Mouse (Mus musculus) midbrain, embryonic 13.5 days (tissue): ENCODE measurements around the gene Pilra. TPM values are rescaled to one million over a fixed set of nuclear protein-coding genes. Genes with fewer than 3 reads are reported as not detected.
"Not testable (repeated sequence)": the region's sequence is repeated elsewhere in the genome, so short reads cannot be mapped to it uniquely, and the experiment has no call there.

Source experiments
- ATAC-seq: fragments of 200-750 bp; cut with Nextera tagmentation; 2 replicates; pipeline ENCODE4 v1.8.0; 2017; ENCODE audit warnings: mild to moderate bottlenecking, moderate TSS enrichment, moderate library complexity
- H3K27ac ChIP-seq: fragments of 300-500 bp; sonication (generic); 2 replicates; pipeline ENCODE4 v1.5.1; 2015; ENCODE audit warnings: inconsistent platforms, mild to moderate bottlenecking, moderate library complexity
- H3K27me3 ChIP-seq: fragments of 300-500 bp; sonication (generic); 2 replicates; pipeline ENCODE4 v1.6.1; 2015; ENCODE audit warnings: mild to moderate bottlenecking, inconsistent platforms
- H3K36me3 ChIP-seq: fragments of 300-500 bp; sonication (generic); 2 replicates; pipeline ENCODE4 v1.6.1; 2015; ENCODE audit warnings: mild to moderate bottlenecking, inconsistent platforms
- H3K4me1 ChIP-seq: fragments of 300-500 bp; sonication (generic); replicated peaks from 2 replicates; pipeline ENCODE4 v1.6.1; 2015; ENCODE audit warnings: inconsistent platforms
- H3K4me2 ChIP-seq: fragments of 300-500 bp; sonication (generic); replicated peaks from 2 replicates; pipeline ENCODE4 v1.6.1; 2015; ENCODE audit warnings: moderate library complexity, mild to moderate bottlenecking, inconsistent platforms
- H3K4me3 ChIP-seq: fragments of 300-500 bp; sonication (generic); replicated peaks from 2 replicates; pipeline ENCODE4 v1.5.1; 2015; ENCODE audit warnings: mild to moderate bottlenecking, inconsistent platforms
- H3K9ac ChIP-seq: fragments of 300-500 bp; sonication (generic); replicated peaks from 2 replicates; pipeline ENCODE4 v1.6.1; 2015; ENCODE audit warnings: mild to moderate bottlenecking, inconsistent platforms
- H3K9me3 ChIP-seq: fragments of 300-500 bp; sonication (generic); 2 replicates; pipeline ENCODE4 v1.6.1; 2016; ENCODE audit warnings: mild to moderate bottlenecking, inconsistent platforms
- WGBS: fragments of 180-500 bp; shearing (Covaris S2); methylation state at CpG from one replicate; pipeline ENCODE4 v1.1.7; 2015; 5-methylcytosine and 5-hydroxymethylcytosine counted together
- polyA plus RNA-seq: library from polyadenylated mRNA; unstranded; fragments of >200 nt; fragmentation: Nextera tagmentation; extraction: Ambion mirVana; gene quantifications from 2 replicates; pipeline ENCODE4 v1.2.1, GENCODE M21; 2015

Gene Pilra
- polyA plus RNA-seq, 1 experiment from 2014 or later = 0.42 TPM

DNA sequence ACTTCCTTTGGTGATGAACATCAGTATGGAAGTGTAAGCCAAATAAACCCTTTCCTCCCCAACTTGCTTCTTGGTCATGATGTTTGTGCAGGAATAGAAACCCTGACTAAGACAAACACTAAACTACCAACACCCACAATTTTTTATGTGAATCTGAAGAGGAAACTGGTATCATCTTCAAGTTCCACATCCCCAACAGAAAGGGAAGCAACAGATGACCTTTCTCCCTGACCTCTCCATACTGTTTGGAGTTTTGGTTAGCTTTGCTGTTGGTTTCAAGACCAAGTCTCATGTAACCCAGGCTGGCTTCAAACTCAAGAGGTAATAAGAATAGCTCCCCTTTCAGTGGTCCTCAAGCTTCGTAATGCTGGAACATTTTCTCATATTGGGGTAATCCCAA, 14.2 kb upstream of the Pilra start:
- ATAC-seq, H3K36me3 ChIP-seq, H3K9me3 ChIP-seq, H3K27me3 ChIP-seq, H3K27ac ChIP-seq, H3K4me3 ChIP-seq, H3K4me2 ChIP-seq, H3K4me1 ChIP-seq, H3K9ac ChIP-seq: not testable (repeated sequence)
- 84% methylated on average over 1 of the region's 1 CpGs for WGBS

DNA sequence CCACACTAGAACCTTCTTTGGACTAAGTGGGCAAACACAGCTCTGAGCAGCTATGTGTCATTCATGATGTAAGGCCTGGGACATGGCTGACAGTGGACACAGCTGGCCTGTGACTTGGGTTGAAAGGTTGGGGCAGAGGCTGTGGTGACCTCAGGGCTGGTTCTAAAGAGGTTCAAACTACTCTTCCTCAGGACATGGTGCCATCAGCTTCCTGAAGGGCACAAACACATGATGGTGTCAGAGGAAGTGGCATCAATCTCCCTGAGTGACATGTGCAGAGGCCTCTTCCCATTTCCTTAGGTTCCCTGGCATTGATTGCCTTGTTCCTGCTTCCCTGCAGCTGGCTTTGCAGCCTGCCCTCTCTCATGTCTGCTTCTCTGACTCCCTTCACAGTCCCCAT, 1.0 kb upstream of the Pilra start:
- H3K27ac ChIP-seq, H3K9me3 ChIP-seq, H3K4me1 ChIP-seq, H3K4me2 ChIP-seq, H3K4me3 ChIP-seq, ATAC-seq, H3K36me3 ChIP-seq, H3K9ac ChIP-seq, H3K27me3 ChIP-seq: not testable (repeated sequence)

DNA sequence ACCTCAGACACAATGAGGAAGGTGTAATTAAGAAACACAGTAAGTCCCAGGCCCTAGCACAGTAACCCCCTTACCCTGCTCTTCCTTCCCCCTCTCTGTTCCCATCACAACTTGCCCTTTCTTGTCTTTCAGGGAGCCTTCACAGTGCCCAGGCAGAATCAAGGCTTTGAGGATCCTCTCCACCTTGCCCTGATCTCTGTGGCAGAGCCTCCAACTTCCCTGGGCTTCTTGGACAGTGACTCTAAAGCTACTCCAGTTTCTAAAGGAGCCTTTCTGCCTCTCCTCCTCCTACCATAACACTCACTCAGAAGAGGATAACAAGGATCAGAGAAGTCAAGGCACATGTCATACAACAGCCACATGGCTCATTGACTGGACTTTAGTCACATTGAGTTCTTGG, 530 bp upstream of the Pilra start:
- no peak overlapping the region for H3K4me2 ChIP-seq
- H3K27me3 ChIP-seq = no peaks in the 10 kb centered on the region
- no peak overlapping the region for H3K27ac ChIP-seq
- no peak for ATAC-seq
- no peak overlapping the region for H3K4me3 ChIP-seq
- H3K36me3 ChIP-seq = no peaks in the 10 kb centered on the region
- no peaks in the 10 kb centered on the region for H3K9me3 ChIP-seq
- H3K9ac ChIP-seq = no peak overlapping the region
- no peaks in the 10 kb centered on the region for H3K4me1 ChIP-seq

DNA sequence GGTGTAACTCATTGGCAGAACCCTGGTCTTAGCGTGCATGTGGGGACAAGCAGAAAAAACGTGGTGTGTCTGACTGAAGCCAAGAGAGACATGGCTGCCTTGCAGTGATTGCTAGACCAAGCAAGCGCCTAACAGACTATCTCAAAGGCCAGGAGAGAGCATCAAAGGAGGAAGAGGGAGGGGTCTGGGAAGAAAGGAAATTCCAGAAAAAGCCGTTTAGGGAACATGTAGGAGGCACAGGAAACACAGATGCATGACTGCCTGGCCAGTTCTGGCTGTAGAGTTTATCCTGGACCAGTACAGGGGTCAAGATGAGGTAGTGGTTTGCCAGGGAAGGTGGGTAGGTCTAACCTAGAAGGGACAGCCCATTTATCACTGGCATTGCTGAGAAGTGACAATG, 2.6 kb downstream of the Pilra start:
- H3K9me3 ChIP-seq = no peaks in the 10 kb centered on the region
- H3K27ac ChIP-seq = no peak overlapping the region
- ATAC-seq = no peak
- no peaks in the 10 kb centered on the region for H3K27me3 ChIP-seq
- 61% methylated on average over 4 of the region's 4 CpGs for WGBS
- no peaks in the 10 kb centered on the region for H3K4me1 ChIP-seq
- no peak overlapping the region for H3K9ac ChIP-seq
- no peak overlapping the region for H3K4me3 ChIP-seq
- H3K36me3 ChIP-seq = no peaks in the 10 kb centered on the region
- H3K4me2 ChIP-seq = no peak overlapping the region

DNA sequence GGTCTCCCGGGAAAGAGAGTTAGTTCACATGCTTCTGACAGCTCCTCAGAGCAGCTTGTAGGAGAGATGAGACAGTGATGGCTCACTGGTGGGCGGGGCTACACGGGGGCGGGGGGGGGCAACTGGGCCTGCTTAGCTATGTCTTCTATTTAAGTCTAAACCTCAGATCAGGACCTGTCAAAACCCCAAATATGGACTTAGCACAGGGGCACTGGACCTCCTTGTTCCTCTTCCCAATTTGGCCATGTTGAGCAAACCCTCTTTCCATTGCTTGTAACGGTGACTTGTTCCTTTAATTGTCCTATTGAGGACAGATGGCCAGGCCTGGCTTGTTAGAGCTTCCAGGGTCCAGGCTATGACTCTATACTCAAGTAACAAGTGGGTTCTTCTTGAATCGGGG, 4.6 kb downstream of the Pilra start:
- Histone ChIP-seq H3K4me1 (no peaks in the 10 kb centered on the region), H3K4me2 (no peak overlapping the region), H3K4me3 (no peak overlapping the region), H3K27me3 (no peaks in the 10 kb centered on the region), H3K9ac (no peak overlapping the region), H3K27ac (no peak overlapping the region), H3K9me3 (no peaks in the 10 kb centered on the region), H3K36me3 (no peaks in the 10 kb centered on the region)
- WGBS = 82% methylated on average over 6 of the region's 6 CpGs
- no peak for ATAC-seq

DNA sequence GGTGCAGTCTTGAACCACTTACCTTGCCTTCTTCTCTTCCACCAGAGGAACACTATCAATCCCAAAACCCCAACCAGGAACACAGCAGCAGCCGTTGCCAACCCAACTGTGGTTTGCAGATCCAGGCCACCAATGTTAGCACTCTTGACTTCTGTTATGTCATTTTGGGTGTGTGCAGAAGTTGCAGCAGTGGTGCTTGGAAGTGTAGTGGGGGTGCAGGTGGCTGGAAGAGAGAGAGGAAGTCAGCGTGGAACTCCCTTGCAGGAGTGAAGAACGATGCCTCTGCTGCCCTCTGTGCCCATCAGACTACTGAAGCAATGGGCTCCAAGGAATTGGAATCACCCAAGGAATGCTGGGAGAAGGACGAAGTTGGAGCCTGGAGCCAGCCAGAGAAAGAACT, 5.0 kb downstream of the Pilra start:
- 91% methylated on average over 4 of the region's 4 CpGs for WGBS
- H3K36me3 ChIP-seq = no peaks in the 10 kb centered on the region
- H3K4me3 ChIP-seq = no peak overlapping the region
- no peaks in the 10 kb centered on the region for H3K9me3 ChIP-seq
- H3K4me2 ChIP-seq = no peak overlapping the region
- H3K4me1 ChIP-seq = no peaks in the 10 kb centered on the region
- H3K27me3 ChIP-seq = no peaks in the 10 kb centered on the region
- H3K9ac ChIP-seq = no peak overlapping the region
- H3K27ac ChIP-seq = no peak overlapping the region
- ATAC-seq = no peak

DNA sequence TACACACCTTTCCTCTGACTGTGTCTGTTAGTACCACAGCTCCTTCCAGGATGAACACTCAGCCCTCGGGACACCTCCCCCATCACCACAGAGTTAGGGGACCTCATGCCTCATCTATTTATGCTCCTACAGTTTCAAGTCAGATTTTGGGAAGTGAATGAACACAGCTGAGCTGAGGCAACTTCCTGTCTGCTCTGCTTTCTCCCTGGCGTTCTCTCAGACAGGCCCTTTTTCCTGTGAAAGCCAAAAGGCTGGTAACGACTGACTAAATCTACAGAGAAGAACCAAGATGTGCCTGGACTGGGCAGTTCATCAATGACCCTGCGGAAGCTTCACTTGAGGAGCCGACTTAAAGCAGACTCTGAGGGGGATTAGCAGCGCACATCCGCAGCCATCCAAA, 5.8 kb downstream of the Pilra start:
- H3K4me2 ChIP-seq = no peak overlapping the region
- WGBS = 84% methylated on average over 7 of the region's 7 CpGs

DNA sequence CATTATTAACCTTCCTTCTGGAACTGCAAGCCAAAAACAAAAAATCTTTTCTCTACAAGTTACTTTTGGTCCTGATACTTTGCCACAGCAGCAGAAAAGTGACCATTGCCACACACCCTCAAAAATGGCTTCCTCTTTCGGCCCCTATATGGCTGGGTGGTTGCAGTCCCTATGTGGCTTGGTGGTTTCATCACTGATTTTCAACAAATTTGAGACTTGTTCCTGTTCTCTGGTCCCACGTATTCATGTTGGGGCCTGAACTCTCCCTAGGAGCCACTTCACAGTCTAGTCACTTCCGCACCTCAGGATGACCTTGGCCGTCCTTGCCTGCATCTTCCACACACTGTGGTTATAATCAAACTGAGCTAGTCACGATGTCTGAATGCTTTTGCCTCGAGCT, 7.4 kb downstream of the Pilra start:
- no peaks in the 10 kb centered on the region for H3K4me1 ChIP-seq
- no peak for ATAC-seq
- no peak overlapping the region for H3K4me3 ChIP-seq
- H3K4me2 ChIP-seq = no peak overlapping the region
- H3K27ac ChIP-seq = no peak overlapping the region
- no peak overlapping the region for H3K9ac ChIP-seq
- no peaks in the 10 kb centered on the region for H3K27me3 ChIP-seq
- WGBS = 89% methylated on average over 6 of the region's 6 CpGs
- H3K9me3 ChIP-seq = no peaks in the 10 kb centered on the region
- no peaks in the 10 kb centered on the region for H3K36me3 ChIP-seq

More for the DNA sequence above, 5.8 kb downstream of the Pilra start:
- no peaks in the 10 kb centered on the region for H3K36me3 ChIP-seq
- H3K4me3 ChIP-seq = no peak overlapping the region
- no peak overlapping the region for H3K27ac ChIP-seq
- no peak overlapping the region for H3K9ac ChIP-seq
- no peaks in the 10 kb centered on the region for H3K4me1 ChIP-seq
- H3K9me3 ChIP-seq = no peaks in the 10 kb centered on the region
- no peaks in the 10 kb centered on the region for H3K27me3 ChIP-seq
- ATAC-seq = no peak

DNA sequence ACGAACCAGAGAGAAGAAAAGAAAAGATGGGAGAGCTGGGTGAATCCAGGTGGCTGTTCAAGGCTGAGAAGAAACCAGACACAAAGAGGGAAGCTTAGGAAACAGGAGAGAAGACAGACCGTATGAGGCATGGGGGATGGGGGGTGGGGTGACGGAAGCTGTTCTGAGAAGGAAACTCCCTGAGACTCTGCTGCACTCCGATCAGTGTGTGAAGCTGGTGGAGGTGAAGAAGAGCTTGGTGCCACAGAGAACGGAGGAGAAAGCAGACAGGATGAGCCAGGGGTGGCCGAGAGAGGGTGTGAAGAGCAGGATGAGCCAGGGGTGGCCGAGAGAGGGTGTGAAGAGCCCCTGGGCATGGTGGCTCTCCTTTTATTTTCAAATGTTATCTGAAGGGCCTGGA, 9.7 kb downstream of the Pilra start:
- no peak for ATAC-seq
- Histone ChIP-seq H3K27me3 (no peaks in the 10 kb centered on the region), H3K36me3 (no peaks in the 10 kb centered on the region)

DNA sequence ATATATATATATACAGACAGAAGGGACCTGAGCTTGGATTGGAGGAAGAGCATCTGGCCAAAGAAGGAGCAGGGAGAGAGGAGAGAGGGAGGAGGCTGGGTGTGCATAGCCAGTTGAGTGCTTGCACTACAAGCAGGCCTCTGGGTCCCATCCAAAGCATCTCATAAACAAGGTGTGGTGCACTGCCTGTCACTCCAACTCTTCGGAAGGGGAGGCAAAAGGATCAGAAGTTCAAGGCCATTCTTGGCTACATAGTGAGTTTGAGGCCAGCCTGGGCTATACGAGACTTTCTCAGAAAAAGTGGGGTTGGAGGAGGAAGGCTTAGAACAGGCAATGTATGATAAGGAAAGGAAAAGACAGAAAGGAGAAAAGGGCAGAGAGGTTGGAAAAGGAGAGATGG, 10.1 kb downstream of the Pilra start:
- Histone ChIP-seq H3K36me3 (no peaks in the 10 kb centered on the region), H3K4me2 (no peak overlapping the region), H3K27ac (no peak overlapping the region), H3K27me3 (no peaks in the 10 kb centered on the region), H3K9ac (no peak overlapping the region), H3K4me3 (no peak overlapping the region), H3K4me1 (no peaks in the 10 kb centered on the region), H3K9me3 (no peaks in the 10 kb centered on the region)
- 81% methylated on average over 2 of the region's 2 CpGs for WGBS
- no peak for ATAC-seq

More for the DNA sequence above, 9.7 kb downstream of the Pilra start:
- 68% methylated on average over 7 of the region's 7 CpGs for WGBS
- Histone ChIP-seq H3K9ac (no peak overlapping the region), H3K4me2 (no peak overlapping the region), H3K4me1 (no peaks in the 10 kb centered on the region), H3K9me3 (no peaks in the 10 kb centered on the region), H3K27ac (no peak overlapping the region), H3K4me3 (no peak overlapping the region)

DNA sequence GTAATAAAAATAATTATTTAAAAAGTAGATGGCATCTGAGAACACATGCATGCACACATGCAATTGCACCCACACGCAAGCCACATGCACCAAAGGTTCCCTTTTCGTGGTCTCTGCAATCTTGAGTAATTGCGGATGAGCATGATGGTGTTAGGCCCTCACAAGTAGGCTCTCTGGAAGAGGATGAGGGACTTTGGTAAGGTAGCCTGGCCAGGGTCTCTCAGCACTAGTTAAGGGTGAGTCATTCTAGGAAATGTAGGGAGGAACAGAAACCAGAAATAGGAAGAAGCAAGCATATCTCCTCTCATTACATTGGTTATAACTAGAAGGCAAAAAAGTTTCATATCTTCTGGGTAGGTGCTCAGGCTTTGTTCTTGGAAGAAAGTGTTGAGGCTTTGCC, 11.1 kb downstream of the Pilra start:
- ATAC-seq = no peak
- Histone ChIP-seq H3K4me1 (no peaks in the 10 kb centered on the region), H3K4me3 (no peak overlapping the region), H3K36me3 (no peaks in the 10 kb centered on the region), H3K9ac (no peak overlapping the region), H3K27ac (no peak overlapping the region), H3K9me3 (no peaks in the 10 kb centered on the region), H3K4me2 (no peak overlapping the region), H3K27me3 (no peaks in the 10 kb centered on the region)
- 90% methylated on average over 3 of the region's 3 CpGs for WGBS

DNA sequence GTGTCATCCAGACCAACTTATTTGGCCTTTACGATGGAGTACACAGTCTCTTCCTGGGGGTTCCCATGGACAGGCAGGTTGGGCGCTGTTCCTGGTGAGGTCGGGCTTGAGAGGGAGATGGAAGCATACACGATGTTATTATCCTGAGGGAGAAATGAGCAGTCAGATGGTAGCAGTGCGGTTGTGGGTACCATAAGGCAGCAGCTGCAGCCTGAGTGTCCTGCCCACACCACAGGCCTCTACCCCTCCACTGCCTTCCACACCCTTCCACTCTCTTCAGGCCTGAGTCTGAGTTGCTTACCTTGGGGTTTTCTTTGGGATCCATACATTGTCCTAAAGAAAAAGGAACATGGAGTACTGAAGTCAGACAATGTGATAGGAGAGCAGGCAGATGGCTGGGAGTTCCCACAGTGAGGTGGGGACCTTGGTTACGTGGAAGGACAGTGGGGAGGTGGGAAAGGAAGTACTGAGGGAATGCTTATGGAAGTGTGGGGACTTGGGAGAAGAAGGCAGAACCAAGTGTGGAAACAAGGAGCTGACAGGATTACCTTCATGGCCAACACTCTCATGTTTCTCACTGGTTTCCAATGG, 12.5 kb downstream of the Pilra start:
- WGBS = 92% methylated on average over 6 of the region's 6 CpGs
- H3K4me3 ChIP-seq = no peak overlapping the region
- ATAC-seq = no peak

DNA sequence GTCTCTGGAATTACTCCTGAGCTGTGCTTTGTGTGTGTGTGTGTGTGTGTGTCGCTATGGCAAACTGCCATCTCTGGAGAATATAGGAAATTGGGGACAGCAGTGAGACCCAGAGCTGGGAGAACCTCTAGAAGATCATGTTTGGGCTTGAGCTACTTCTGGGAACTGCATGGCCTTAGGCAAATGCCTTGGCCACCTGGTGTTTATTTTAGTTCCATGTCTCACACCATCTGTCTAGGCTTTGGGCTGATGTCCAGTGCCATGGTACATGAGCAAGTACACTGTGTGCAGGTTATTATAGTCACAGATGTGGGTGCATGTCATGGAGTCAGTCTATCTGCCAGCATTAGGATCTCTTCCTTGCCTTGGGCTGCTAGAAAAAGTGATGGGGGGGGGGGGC, 13.5 kb downstream of the Pilra start:
- Histone ChIP-seq H3K27ac (no peak overlapping the region), H3K4me2 (no peak overlapping the region), H3K4me3 (no peak overlapping the region), H3K9ac (no peak overlapping the region), H3K36me3 (no peaks in the 10 kb centered on the region), H3K27me3 (no peaks in the 10 kb centered on the region), H3K4me1 (no peaks in the 10 kb centered on the region), H3K9me3 (no peaks in the 10 kb centered on the region)
- WGBS = 77% methylated on average over 1 of the region's 1 CpGs
- no peak for ATAC-seq

More for the DNA sequence above, 12.5 kb downstream of the Pilra start:
- Histone ChIP-seq H3K4me2 (no peak overlapping the region), H3K9ac (no peak overlapping the region), H3K4me1 (no peaks in the 10 kb centered on the region), H3K27ac (no peak overlapping the region), H3K9me3 (no peaks in the 10 kb centered on the region), H3K27me3 (no peaks in the 10 kb centered on the region), H3K36me3 (no peaks in the 10 kb centered on the region)
